Mouse (Mus musculus) induced T-regulatory cell, adult 2 months (primary cell): ENCODE data around the gene Nos3.
"Not testable (repeated sequence)": the region's sequence is repeated elsewhere in the genome, so short reads cannot be mapped to it uniquely, and the experiment has no call there.

Source experiments
- DNase-seq: peaks from one replicate; pipeline ENCODE4 v3.0.0-alpha.2; 2012; ENCODE audit warnings: low read depth

Nos3 gene

DNA sequence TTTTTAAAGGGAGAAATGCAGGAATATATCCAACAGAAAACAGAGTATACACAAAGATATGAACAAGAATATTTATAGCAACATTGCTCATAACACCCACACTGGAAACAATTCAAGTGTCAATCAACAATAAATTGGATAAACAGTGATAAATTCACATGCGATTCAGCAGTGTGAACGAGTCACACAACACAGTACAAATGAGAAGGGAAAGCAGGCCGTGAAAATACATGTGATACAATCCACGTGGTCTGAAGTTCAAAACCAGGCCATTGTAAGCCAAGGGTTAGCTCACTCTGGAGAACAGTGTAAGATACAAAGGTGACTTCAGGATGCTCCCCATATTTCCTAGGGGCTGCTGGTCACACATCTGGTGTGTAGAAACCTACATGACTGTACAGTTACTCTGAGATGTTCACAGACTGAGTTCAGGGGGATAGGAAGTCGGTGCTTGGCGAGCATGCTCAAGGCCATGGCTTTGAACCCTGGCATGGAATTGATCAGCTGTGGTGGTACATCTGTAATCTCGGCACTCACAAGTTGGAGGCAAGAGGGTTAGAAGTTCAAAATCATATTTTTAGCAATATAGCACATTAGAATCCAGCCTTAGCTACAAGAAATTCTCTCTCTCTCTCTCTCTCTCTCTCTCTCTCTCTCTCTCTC is 10.2 kb downstream of the Nos3 start:
- DNase-seq, result no peak

DNA sequence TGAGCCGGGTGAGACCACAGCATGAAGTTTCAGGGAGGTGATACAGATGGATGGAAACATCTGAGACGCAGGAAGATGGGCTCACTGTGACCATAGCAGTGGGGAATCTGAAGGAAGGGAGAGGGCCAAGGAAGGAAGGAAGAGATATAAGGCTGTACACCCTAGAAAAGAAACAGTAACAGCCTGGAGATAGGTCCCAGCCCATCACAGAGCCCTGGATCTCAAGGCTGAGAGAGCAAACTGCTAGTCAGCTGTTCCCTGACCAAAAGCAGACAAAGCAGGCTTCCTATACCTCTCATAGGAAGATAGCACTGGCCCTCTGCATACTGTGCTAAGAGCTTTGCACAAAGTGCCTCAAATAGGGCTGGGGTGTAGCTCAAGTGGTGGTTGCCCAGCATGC is 14.1 kb downstream of the Nos3 start:
- no peak for DNase-seq

DNA sequence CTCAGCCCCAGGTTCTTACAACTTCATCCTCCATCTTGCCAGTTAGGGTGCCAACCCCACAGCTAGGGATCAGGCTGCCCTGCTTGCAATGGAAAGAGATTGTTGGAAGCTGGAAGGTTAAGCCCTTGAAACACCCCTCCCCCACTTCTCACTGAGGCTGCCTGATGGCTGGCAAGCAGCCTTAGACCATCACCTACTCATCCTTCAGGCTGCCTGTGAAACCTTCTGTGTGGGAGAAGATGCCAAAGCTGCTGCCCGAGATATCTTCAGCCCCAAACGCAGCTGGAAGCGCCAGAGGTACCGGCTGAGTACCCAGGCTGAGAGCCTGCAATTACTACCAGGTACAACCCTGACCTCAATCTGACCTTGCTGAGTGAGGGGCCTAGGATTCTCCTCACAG is 14.9 kb downstream of the Nos3 start:
- no peak for DNase-seq

DNA sequence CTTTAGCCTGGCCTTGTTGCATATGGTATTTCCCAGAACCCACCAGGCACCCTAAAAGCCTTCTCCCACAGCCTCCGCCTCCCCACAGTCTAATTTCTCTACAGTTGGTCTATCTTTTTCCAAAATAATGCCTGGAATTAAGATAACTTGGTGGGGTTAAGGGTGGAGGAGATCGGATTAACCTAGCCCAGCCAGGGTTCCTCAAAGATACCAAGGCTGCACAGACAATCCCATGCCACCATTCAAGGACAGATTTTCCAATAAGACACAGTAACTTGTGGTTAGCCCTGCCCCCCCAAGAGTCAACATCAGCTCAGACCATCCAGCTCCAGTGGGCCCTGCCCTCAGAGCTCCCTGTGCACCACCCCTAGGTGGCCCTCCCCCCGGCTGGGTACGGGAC is 15.9 kb downstream of the Nos3 start:
- no peak for DNase-seq

DNA sequence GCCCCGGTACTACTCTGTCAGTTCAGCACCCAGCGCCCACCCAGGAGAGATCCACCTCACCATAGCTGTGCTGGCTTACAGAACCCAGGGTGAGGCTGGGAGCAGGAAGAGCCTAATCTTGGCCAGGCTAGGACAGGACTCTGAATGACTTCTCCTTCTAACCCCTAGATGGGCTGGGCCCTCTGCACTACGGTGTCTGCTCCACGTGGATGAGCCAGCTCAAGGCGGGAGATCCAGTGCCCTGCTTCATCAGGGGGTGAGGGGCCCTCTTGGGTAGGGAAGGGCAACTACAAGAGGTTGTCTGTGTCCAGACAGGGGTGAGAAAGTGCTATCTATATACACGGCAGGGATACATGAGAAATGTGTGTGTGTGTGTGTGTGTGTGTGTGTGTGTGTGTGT is 16.9 kb downstream of the Nos3 start:
- DNase-seq, result no peak

DNA sequence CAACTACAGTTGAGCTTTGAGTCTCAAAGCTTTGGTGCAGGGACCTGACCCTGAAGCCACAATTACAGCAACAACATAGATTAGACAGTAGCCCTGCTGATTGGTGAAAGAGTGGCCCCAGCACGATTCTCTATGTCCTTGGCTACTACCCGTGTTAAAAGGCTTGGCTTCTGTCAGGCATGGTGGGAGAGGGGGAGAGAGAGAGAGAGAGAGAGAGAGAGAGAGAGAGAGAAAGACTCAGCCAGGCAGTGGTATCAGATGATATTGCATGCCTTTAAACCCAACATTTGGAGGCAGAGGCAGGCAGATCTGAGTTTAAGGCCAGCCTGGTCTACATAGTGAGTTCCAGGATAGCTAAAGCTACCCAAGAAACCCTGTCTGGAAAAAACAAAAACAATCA is 17.4 kb downstream of the Nos3 start:
- no peak for DNase-seq

DNA sequence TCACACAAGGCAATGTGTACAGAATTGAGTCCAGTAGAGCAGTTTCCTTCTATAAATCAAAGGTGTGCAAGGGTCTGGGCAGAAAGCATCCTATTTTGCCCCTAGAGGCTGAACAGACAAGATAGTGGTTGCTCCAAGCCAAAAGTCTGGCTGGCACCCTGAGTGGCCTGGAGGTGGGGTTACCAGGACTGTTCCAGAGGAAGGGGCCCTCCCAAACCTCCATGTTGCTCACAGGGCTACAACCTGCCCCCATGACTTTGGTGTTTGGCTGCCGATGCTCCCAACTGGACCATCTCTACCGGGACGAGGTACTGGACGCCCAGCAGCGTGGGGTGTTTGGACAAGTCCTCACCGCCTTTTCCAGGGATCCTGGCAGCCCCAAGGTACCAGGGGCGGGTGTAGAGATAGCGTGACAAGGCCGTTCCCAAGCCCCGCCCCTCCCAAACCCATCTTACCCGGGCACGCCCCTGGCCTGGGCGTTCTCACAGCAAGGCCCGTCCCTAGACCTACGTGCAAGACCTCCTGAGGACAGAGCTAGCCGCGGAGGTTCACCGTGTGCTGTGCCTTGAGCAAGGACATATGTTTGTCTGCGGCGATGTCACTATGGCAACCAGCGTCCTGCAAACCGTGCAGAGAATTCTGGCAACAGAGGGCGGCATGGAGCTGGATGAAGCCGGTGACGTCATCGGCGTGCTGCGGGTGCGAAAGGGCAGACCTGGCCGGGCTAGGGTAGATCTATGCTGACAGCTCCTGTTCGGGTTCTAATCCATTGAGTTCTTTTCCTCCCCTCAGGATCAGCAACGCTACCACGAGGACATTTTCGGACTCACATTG is 18.6 kb downstream of the Nos3 start:
- DNase-seq, result peak; percentile 98

DNA sequence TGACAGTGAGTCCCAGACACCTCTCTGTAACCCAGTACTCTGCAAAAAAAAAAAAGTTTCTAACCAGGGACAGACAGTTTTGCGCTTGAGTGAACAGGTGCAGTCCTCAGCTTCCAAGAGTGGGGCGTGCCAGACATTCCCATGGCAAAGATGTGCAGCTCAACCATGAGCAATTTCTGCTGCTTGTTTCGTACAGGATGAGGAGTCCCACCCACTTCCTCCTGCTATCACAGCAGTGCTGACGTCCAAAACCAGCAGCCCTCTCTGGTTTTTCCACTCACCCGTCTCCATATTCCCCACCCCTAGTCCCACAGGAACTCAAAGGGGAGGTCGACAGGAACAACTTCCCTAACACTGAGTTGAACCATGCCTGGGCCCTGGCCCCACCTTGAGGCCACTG is 19.8 kb downstream of the Nos3 start:
- peak; percentile 83 for DNase-seq

DNA sequence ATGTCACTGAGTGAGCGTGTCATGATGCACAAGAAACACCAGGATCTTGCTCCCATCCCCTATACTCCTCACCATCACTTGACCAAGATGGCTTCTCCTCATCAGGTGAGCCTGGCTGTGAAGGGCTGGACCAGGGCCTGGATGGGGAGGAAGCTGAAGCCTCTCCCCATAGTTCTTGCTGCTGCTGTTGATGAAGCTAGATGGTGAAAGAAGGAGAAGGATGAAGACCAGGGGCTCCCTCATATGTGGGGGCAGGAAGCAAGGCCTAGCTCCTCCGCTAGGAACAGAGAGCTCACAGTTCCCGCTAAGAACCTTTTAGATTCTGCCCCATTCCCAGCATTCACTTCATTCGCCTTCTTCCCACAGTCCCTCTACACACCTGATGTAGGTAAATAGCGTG is 20.8 kb downstream of the Nos3 start:
- DNase-seq, result peak; percentile 23

DNA sequence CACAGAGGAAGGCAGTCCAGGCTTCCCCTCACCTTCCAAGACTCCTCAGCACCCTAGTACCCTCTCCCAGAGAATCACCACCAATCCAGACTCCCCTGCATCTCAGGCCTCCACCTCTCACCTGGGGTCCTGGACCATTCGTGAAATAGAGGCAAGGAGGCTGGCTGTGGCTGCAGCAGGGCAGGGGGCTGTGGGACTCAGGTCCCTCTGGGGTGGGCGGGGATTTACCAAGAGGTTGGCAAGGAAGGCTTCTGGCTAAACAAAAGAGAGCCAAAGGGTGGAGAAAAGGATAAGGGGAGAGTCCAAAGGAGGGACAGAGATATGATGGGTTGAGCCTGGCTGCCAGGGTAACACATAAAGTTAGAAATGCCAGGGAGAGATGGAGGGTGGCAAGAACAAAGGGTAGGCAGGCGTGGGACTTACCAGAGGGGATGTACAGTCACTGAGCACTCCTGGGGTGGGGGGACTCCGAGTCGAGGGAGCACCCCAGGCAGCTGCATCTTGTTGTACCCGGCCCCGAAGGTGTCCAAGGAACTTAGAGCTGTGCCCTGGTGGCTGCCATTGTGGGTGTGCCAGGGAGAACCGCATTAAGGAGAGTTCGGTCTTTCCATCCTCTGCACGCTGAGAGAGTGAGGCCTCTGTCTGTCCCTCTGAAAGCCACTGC is 21.4 kb downstream of the Nos3 start:
- DNase-seq, result no peak

DNA sequence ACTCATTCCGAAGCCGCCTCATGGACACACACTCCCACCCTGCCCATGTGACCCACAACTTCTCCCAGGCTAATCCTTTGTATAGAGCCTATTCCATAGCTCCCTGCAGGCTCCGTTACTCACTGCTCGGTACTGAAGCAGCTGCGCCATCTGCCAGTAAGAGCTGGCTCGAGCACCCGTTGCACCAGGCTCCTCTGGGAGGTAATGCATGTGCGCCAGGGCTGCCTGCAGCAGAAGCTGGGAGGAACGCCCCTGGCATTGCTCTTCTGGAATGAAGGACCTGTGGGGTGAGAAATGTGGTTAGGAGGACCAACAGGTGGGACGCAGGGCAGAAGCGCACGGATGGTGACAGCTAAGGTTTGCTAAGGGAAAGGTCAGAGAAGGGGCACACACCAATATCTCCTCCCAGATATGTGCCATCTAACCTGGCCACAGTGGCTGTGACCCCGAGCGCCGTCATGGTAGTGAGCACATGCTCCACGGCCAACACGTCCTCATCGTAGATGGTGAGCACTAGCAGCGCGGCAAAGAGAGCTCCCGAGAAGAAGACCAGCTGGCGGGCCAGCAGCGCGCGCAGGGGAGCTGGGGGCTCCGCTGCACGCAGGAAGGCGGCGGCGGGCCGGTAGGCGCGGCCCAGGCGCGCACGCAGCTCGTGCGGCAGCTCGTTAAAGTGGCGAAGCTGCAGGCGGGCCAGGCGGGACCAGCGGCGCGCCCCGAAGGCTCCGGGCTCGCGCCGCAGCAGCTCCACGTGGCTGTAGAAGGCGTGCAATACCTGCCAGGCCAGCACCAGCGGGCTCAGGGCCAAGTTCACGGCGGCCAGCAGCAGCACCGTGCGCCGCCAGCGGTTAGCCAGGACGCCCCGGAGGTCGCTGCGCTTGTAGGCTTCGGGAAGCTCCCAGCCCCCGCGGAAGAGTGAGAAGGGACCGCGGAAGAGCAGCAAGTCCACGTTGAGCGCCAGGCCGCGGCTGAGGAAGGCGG is 22.9 kb downstream of the Nos3 start:
- DNase-seq, result peak; percentile 73

DNA sequence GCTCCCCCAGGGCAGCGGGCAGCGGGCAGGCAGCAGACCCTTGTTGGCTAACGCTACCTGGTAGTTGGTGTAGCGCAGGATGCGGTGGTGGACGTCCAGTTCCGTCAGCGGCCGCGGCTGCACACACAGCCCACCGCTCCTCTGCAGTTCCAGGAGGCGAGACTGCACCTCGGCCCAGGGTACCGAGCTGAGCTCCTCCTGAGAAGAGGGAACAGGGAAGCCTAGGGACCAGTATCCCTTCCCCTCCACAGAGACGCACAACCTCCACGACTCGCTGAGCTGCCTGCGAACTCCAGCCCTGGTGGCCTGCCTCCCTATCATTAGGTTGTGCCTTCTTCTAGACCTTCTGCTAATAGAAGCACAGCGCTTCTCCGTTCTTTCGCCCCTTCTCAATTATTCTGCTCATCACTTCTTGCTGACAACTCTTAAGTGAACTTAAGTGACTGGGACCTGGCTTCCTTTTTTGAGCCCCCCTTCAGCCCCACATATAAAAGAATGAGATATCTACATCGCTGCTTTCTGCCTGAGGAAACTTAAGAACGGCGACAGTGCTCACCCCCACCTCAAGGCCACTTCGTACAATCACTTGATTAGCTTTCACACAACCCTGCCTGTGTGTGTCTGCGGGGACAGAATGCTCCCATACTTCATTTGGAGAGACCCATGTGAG is 23.8 kb downstream of the Nos3 start:
- DNase-seq, result peak; percentile 25

DNA sequence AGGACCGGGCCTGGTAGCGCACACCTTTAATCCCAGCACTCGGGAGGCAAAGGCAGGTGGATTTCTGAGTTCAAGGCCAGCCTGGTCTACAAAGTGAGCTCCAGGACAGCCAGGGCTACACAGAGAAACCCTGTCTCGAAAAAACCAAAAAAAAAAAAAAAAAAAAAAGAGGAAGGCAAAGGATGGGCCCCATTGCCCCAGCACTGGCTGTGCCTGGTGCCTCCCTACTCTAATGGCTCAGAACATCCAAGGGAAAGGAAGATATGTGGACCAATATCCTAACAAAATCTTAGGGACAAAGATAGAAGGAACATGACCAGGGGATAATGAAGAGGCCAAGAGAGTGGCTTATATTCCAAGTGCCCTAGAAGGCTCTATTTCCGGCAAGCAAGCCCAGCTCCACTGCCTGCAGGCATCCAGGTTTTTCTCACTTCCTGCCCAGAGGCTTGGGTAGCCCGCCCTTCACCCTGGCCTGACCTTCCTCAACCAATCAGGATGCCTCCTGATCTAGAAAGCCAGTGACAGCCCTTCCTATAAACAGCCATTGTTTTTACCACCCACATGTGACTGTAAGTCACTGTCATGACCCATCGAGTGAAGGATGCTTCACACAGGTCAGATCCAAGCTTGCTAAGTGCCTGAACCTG is 24.5 kb downstream of the Nos3 start:
- DNase-seq, result peak; percentile 83

DNA sequence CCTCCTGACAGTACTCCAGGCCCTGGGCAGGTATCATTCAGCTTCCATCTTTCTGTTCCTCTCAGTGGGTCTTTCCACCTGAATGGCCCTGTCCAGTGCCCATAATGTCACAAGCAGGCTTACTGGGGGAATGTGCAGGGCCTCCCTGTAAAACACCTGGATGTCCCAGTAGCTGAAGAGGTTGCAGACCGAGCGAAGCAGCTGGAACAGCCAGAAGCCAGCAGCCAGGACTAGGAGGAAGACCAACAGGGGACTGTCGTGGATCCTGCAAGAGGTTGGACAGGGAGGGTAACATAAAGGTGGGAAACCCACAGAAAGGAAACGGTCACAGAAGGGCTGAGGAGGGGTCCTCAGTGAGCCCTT is 25.0 kb downstream of the Nos3 start:
- no peak for DNase-seq

DNA sequence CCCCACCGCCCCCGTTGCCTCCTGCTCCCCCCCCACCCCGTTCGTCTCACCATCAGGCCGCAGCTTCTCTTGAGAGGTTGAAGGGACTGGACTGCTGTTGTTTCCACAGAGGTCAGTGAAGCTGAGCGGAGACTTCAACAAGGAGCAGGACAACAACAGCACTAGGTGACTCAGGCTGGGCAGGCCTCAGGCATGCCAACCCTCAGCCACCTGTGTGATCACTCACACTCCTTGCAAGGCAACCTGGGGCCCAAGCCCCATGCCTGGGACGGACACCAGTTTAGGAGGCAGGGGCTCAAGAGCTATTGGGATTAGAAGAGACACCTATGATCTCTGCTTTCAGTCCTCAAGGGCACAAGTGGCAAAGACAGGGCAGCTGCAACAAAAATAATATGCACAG is 27.3 kb downstream of the Nos3 start, which contains the start of gene Atg9b:
Gene Atg9b (minus strand): TSS at position 280 of the 400 bp plus-strand sequence.
- no peak for DNase-seq

DNA sequence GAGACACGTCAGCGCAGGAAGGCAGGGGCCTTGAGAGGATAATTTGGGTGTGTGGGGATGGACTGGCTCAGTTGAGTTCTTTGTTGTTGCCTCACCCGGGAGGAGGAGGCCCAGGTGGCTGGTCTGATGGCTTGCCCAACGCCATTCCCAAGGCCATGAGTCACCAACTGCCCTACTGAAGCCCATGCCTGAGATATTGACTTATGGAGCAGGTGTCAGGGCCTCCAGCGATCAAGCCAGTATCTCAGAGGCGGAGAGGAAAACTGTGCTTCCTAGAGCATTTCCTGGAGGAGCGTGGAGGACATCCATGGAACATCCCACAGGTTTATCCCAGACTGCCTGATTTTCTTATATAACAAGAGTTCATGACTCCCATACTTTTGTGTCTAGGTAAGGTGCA is 28.1 kb downstream of the Nos3 start:
- no peak for DNase-seq

DNA sequence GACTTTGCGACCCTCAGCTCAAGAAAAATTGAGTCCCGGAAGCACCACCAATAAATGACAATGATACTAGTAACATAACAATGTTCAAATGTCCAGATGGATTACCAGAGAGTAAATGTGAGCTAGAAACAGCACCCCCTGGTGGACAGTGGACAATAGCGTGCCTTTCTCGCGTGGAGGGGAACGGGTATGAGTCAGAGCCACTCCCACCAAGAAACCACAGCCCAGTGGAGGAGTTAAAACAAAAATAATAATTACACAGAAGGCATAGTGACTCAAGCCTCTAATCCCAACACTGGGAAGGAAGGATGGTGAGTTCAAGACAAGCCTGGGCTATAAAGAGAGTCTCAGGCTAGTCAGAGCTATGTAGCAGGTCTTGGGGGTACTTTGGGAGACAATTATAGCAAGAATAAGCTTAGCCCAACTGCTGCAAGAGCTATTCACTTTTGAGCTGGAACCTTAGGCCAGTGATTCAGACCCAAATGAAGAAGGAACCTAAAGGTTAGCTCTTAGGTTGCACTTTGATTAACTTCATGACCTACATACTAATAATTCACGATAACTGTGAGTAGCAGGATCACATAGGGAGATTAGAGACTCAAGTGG is 28.9 kb downstream of the Nos3 start, which contains the start of gene Abcb8:
Gene Abcb8 (plus strand): TSS at position 272 of the 606 bp plus-strand sequence.
- DNase-seq, result peak; percentile 98

DNA sequence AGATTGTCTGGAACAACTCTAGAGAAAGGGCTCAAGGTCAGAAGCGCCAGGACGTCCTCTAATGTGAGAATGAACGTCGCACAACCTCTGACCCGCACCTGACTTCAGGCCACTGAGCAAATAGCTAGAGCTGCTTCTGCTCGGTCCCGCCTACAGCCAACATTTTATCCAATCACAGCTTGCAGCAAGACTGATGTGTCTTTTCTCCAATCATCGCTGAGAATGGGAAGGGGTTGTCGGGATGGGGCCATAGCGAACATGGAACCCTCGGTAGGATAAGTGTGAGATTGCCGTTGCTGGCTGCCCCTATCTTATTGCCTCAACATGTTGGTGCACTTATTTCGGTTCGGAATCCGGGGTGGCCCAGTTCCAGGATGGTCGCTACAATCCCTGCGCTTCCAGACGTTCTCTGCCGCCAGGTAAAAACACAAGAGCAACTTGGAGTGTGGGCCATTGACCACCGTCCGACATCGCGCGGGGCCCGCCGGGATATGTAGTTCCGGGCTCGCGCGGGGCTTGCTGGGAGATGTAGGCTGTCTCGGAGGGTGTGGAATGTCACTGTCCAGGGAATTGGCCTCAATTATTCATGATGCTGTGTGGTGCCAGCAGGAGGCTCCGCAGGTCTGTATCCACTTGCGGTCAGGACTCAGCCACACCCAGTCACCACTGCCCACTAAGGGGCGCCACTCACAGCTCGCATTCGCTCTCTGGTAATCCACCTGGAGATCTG is 29.7 kb downstream of the Nos3 start:
- peak; percentile 97 for DNase-seq

DNA sequence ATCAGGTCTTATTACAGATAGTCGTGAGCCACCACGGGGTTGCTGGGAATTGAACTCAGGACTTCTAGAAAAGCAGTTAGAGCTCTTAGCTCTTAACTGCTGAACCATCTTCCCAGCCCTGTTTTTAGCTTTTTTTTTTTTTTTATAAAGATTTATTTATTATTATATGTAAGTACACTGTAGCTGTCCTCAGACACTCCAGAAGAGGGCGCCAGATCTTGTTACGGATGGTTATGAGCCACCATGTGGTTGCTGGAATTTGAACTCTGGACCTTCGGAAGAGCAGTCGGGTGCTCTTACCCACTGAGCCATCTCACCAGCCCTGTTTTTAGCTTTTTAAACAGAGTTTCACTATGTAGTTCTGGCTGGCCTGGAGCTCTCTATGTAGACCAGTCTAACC is 31.6 kb downstream of the Nos3 start:
- not testable (repeated sequence) for DNase-seq

DNA sequence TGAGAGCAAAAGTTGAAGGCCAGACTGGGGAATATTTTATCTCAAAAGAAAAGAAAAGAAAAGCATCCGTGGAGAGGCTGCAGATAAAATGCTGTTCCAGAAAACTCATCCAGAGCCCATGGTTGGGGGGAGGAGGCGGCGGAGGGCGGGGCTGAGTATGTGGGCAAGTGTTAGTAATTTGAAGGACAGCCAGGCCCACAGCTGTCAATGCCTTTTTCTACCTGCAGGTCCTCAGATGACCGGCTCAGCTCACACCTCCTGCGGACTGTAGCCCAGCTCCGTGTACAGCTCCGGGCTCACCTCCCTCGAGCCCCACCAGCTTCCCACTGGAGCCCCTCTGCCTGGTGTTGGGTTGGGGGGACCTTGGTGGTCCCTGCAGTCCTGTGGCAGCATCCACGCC is 35.1 kb downstream of the Nos3 start:
- DNase-seq, result no peak
